Mouse (Mus musculus) CH12.LX (cell line): ENCODE data around the gene Mfsd10.

Source experiments
- BHLHE40 ChIP-seq: IDR thresholded peaks from 2 replicates; pipeline ENCODE4 v1.6.1; 2011; ENCODE audit warnings: mild to moderate bottlenecking, low read depth, low read length, improper control_type of control experiment
- CTCF ChIP-seq, 2 experiments: IDR thresholded peaks in 1 of 2; conservative IDR thresholded peaks in 1 of 2; 2 replicates each; pipeline ENCODE4 v1.5.1; 2011 to 2012; ENCODE audit warnings: low read depth in 2 of 2, low read length in 2 of 2, improper control_type of control experiment in 1 of 2, inconsistent platforms in 1 of 2, mild to moderate bottlenecking in 1 of 2, moderate library complexity in 1 of 2
- EP300 ChIP-seq: IDR thresholded peaks from 2 replicates; pipeline ENCODE4 v1.6.1; 2011; ENCODE audit warnings: low read length, improper control_type of control experiment
- JUND ChIP-seq: conservative IDR thresholded peaks from 2 replicates; pipeline ENCODE4 v1.6.1; 2011; ENCODE audit warnings: low read depth, low read length, improper control_type of control experiment
- MAX ChIP-seq: IDR thresholded peaks from 2 replicates; pipeline ENCODE4 v1.6.1; 2011; ENCODE audit warnings: low read length, improper control_type of control experiment
- MEF2A ChIP-seq: IDR thresholded peaks from 2 replicates; pipeline ENCODE4 v1.6.1; 2014; ENCODE audit warnings: low read depth, mild to moderate bottlenecking, inconsistent platforms, low read length, improper control_type of control experiment, borderline replicate concordance
- MXI1 ChIP-seq: IDR thresholded peaks from 2 replicates; pipeline ENCODE4 v1.6.1; 2011; ENCODE audit warnings: mild to moderate bottlenecking, low read depth, low read length, improper control_type of control experiment
- NRF1 ChIP-seq: IDR thresholded peaks from 2 replicates; pipeline ENCODE4 v1.6.1; 2014; ENCODE audit warnings: low read depth, mild to moderate bottlenecking, inconsistent platforms, low read length, improper control_type of control experiment, moderate library complexity
- POLR2A ChIP-seq: IDR thresholded peaks from 2 replicates; pipeline ENCODE4 v1.6.1; 2011; ENCODE audit warnings: low read depth, mild to moderate bottlenecking, improper control_type of control experiment, low read length
- RAD21 ChIP-seq: IDR thresholded peaks from 2 replicates; pipeline ENCODE4 v1.6.1; 2011; ENCODE audit warnings: low read depth, mild to moderate bottlenecking, low read length, improper control_type of control experiment, moderate library complexity
- SMC3 ChIP-seq: IDR thresholded peaks from 2 replicates; pipeline ENCODE4 v1.6.1; 2011; ENCODE audit warnings: low read depth, low read length, improper control_type of control experiment
- TBP ChIP-seq: conservative IDR thresholded peaks from 2 replicates; pipeline ENCODE4 v1.6.1; 2011; ENCODE audit warnings: low read depth, low read length, improper control_type of control experiment
- TCF12 ChIP-seq: IDR thresholded peaks from 2 replicates; pipeline ENCODE4 v1.6.1; 2014; ENCODE audit warnings: low read depth, mild to moderate bottlenecking, inconsistent platforms, low read length, improper control_type of control experiment
- USF1 ChIP-seq: IDR thresholded peaks from 2 replicates; pipeline ENCODE4 v1.6.1; 2014; ENCODE audit warnings: low read depth, mild to moderate bottlenecking, inconsistent platforms, low read length, improper control_type of control experiment

DNA sequence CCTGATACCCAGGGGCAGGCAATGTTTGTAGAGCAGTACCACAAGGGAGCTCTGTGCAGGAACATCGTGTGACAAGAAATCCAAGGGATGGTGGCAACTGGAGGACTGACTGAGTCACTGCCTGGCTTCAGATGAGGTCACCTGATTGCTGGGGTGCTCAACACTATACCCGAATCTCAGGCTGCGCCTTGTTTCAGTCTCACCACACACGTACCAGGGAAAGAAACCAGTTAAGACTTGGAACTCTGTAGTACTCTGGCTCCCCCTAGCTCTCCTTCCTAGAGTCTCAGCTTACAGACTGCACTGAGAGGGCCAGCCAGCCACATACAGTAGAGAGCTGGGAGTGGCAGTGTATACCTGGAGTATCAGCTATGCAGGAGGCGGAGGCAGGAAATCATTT is 5.9 kb upstream of the Mfsd10 start:
- TF ChIP-seq CTCF (conservative IDR thresholded peaks at IDR 0.05 in 1 of 2, IDR thresholded peaks at IDR 0.05 in 1 of 2; ENCODE audit: low read depth in 2 of 2, low read length in 2 of 2) (peak in 1 of 2 experiments; percentile 73; a peak in 2 of 4 replicates), MEF2A (no peak), MXI1 (no peak), MAX (no peak), NRF1 (no peak), TBP (no peak), POLR2A (0 out of 2 replicates have a peak, but pooled peaks have one; percentile 25), EP300 (no peak), BHLHE40 (no peak), RAD21 (peak; percentile 65), USF1 (no peak), SMC3 (peak; percentile 42), TCF12 (no peak), JUND (no peak)
